Mouse (Mus musculus) heart, embryonic 14.5 days (tissue): ENCODE data around the gene Myoc. TPM values are rescaled to one million over a fixed set of nuclear protein-coding genes. Genes with fewer than 3 reads are reported as not detected.

Experiments used
- ATAC-seq: fragments of 200-750 bp; cut with Nextera tagmentation; 2 replicates; pipeline ENCODE4 v1.8.0; 2017; ENCODE audit warnings: low read depth, moderate TSS enrichment; ENCODE audit not compliant: insufficient number of reproducible peaks, insufficient read depth, low FRiP score
- H3K27ac ChIP-seq, 2 experiments: fragments of 200-500 bp in 1 of 2; fragments of 300-500 bp in 1 of 2; sonication (generic) in 1 of 2; replicated peaks in 1 of 2; 2 replicates each; pipeline ENCODE4 v1.5.1; 2012 to 2014; ENCODE audit warnings: low read depth in 2 of 2, low read length in 2 of 2, control low read depth in 1 of 2, mild to moderate bottlenecking in 1 of 2, mixed read lengths in 1 of 2; ENCODE audit not compliant: control insufficient read depth in 1 of 2, insufficient read depth in 1 of 2
- H3K27me3 ChIP-seq: fragments of 300-500 bp; sonication (generic); 2 replicates; pipeline ENCODE4 v1.6.1; 2014; ENCODE audit warnings: mild to moderate bottlenecking, low read length, control low read depth; ENCODE audit not compliant: control insufficient read depth, insufficient read depth
- H3K36me3 ChIP-seq: fragments of 300-500 bp; sonication (generic); 2 replicates; pipeline ENCODE4 v1.6.1; 2014; ENCODE audit warnings: mild to moderate bottlenecking, control low read depth, low read length, mixed read lengths; ENCODE audit not compliant: control insufficient read depth, insufficient read depth
- H3K4me1 ChIP-seq, 2 experiments: fragments of 200-500 bp in 1 of 2; fragments of 300-500 bp in 1 of 2; sonication (generic) in 1 of 2; 2 replicates each; pipeline ENCODE4 v1.6.1; 2012 to 2014; ENCODE audit warnings: low read length in 2 of 2, control low read depth in 1 of 2, mixed read lengths in 1 of 2; ENCODE audit not compliant: control insufficient read depth in 2 of 2, insufficient read depth in 2 of 2
- H3K4me2 ChIP-seq: fragments of 300-500 bp; sonication (generic); 2 replicates; pipeline ENCODE4 v1.6.1; 2014; ENCODE audit warnings: mild to moderate bottlenecking, low read length
- H3K4me3 ChIP-seq, 2 experiments: fragments of 200-500 bp in 1 of 2; fragments of 300-500 bp in 1 of 2; sonication (generic) in 1 of 2; 2 replicates each; pipeline ENCODE4 v1.5.1; 2012 to 2014; ENCODE audit warnings: low read length in 2 of 2, mild to moderate bottlenecking in 2 of 2, control low read depth in 1 of 2, low read depth in 1 of 2, moderate library complexity in 1 of 2; ENCODE audit not compliant: control insufficient read depth in 1 of 2, insufficient read depth in 1 of 2
- H3K9ac ChIP-seq: fragments of 300-500 bp; sonication (generic); 2 replicates; pipeline ENCODE4 v1.6.1; 2014; ENCODE audit warnings: mild to moderate bottlenecking, low read length
- H3K9me3 ChIP-seq: fragments of 300-500 bp; sonication (generic); 2 replicates; pipeline ENCODE4 v1.6.1; 2016; ENCODE audit warnings: low read length, control low read depth; ENCODE audit not compliant: control insufficient read depth
- WGBS: fragments of 180-500 bp; shearing (Covaris S2); extraction: QIAGEN DNeasy Blood & Tissue Kit; methylation state at CpG from one replicate; pipeline ENCODE4 v1.1.7; 2014; 5-methylcytosine and 5-hydroxymethylcytosine counted together
- polyA plus RNA-seq: library from polyadenylated mRNA; unstranded; fragments of >200 nt; fragmentation: Nextera tagmentation; extraction: Ambion mirVana; gene quantifications from 2 replicates; pipeline ENCODE4 v1.2.1, GENCODE M21; 2014

Gene Myoc
- not detected in 2 replicates for polyA plus RNA-seq

DNA sequence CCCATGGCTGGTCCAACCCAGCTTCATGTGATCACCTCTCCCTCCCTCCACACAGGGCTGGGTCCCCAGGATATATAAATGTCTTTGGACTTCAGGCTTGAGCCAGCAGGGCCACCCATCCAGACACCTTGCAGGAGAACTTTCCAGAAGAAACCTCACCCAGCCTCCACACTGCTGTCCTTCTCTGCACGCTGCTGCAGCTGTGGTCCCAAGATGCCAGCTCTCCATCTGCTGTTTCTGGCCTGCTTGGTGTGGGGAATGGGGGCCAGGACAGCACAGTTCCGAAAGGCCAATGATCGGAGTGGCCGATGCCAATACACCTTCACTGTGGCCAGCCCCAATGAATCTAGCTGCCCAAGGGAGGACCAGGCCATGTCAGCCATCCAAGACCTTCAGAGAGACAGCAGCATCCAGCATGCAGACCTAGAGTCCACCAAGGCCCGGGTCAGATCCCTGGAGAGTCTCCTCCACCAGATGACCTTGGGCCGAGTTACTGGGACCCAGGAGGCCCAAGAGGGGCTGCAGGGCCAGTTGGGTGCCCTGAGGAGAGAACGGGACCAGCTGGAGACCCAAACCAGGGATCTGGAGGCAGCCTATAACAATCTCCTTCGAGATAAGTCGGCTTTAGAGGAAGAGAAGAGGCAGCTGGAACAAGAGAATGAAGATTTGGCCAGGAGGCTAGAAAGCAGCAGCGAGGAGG lies at the start of gene Myoc:
Myoc (plus strand) TSS at position 105 of the 700 bp plus-strand sequence.
- H3K9ac ChIP-seq: no peak within 1 kb of the TSS
- H3K27me3 ChIP-seq: no peaks in the 10 kb centered on the region
- H3K4me3 ChIP-seq: no peak within 1 kb of the TSS
- H3K4me1 ChIP-seq: peaks cover 0 to 2% of the 10 kb centered on the region in 2 experiments; a peak in 1 of 4 replicates
- ATAC-seq: no peak
- 79% methylated on average over 10 of the region's 10 CpGs for WGBS
- H3K4me2 ChIP-seq: no peak within 1 kb of the TSS
- no peaks in the 10 kb centered on the region for H3K36me3 ChIP-seq
- no peak within 1 kb of the TSS for H3K27ac ChIP-seq
- H3K9me3 ChIP-seq: peaks cover 5% of the 10 kb centered on the region

DNA sequence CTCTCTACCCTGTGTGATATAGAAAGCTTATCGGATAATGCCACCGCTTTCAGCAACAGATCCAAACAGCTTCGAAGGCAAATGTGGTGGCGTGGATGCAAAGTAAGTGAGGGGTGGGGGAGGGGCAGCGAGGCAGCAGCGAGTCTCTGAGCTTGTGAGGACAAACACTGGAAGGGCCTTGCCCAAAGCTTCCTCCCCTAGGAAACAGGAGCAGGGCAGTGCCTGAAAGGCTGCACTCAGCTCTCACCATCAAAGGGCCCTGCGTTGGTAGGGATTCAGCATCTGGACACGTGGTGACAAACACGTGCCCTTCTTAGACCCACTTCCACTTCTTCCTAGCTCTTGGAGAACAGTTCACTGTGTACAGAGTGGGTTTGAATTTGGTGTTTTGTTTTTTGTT lies 49.5 kb upstream of the Myoc start:
- Histone ChIP-seq H3K9ac (no peak overlapping the region), H3K27ac (no peak overlapping the region), H3K4me1 (peaks cover 0 to 2% of the 10 kb centered on the region in 2 experiments; a peak in 2 of 4 replicates), H3K4me3 (no peak overlapping the region), H3K36me3 (peaks cover 27% of the 10 kb centered on the region), H3K27me3 (no peaks in the 10 kb centered on the region), H3K9me3 (no peaks in the 10 kb centered on the region), H3K4me2 (peak overlapping the region; percentile 3; the same call in 1 of the 2 replicates)
- ATAC-seq: no peak
- 7% methylated on average over 9 of the region's 9 CpGs for WGBS

DNA sequence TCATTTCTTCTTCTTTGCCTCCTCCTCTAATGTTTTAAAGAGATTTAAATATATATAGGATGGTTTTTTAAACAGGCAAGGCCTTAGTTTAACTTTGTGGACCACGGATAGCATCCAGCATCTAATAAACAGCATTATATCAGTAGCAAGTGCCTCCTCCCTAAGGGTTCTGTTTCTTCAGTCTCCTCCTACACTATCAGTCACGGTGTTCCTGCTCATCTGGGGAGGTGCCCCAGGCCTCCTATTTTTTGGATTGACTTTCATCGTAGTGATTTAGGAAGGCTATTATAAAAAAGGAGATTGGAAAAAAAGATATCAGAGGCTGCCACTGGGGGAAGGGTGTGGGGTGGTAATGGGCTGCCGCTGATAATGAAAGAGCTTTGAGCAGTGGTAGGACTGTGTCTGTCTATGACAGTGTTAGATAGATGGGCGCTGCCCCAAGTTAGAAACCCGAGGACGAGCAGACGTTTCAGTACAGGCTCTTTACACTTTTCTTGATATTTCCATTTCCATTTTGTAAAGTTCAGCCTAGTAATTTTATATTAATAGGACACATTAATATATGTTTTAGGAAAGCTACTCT lies 48.4 kb upstream of the Myoc start:
- peaks cover 23% of the 10 kb centered on the region for H3K36me3 ChIP-seq
- no peak overlapping the region for H3K4me2 ChIP-seq
- H3K9ac ChIP-seq: no peak overlapping the region
- 42% methylated on average over 8 of the region's 8 CpGs for WGBS
- no peaks in the 10 kb centered on the region for H3K9me3 ChIP-seq
- ATAC-seq: no peak
- H3K4me1 ChIP-seq: peaks cover 0 to 2% of the 10 kb centered on the region in 2 experiments; a peak in 2 of 4 replicates
- H3K4me3 ChIP-seq: no peak overlapping the region
- H3K27me3 ChIP-seq: no peaks in the 10 kb centered on the region
- no peak overlapping the region for H3K27ac ChIP-seq

GRCm38 (mm10) chr1:162597379-162598102 lies 41.4 kb upstream of the Myoc start:
- Histone ChIP-seq H3K27ac (no peak overlapping the region), H3K9me3 (no peaks in the 10 kb centered on the region), H3K27me3 (no peaks in the 10 kb centered on the region), H3K4me3 (no peak overlapping the region), H3K4me2 (no peak overlapping the region), H3K36me3 (peaks cover 51% of the 10 kb centered on the region), H3K4me1 (peaks cover 0 to 3% of the 10 kb centered on the region in 2 experiments; a peak in 1 of 4 replicates), H3K9ac (no peak overlapping the region)
- 44% methylated on average over 3 of the region's 3 CpGs for WGBS
- no peak for ATAC-seq

DNA sequence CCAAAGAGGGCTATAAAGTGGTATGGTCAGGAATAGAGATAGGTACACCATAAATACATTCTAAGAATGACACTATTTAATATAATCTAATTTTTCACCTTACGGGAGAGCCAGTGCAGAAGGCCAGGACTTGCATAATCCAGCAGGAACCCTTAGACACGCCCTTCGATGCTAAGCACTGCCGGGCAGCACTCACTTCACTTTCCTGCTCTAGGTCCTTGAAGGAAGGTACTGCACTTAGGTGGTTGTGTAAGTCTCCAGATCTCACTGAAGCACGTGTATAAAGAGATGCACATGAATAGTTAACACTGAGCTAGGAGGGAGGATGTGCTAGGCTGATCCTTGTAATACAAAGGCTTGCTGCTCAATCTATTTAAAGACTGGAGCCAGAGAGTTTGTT lies 39.3 kb upstream of the Myoc start:
- no peak overlapping the region for H3K27ac ChIP-seq

GRCm38 (mm10) chr1:162601288-162601687 lies 37.7 kb upstream of the Myoc start:
- Histone ChIP-seq H3K27me3 (no peaks in the 10 kb centered on the region), H3K27ac (no peak overlapping the region), H3K9me3 (0 out of 2 replicates have a peak, but pooled peaks cover 3% of the 10 kb centered on the region), H3K36me3 (peaks cover 38% of the 10 kb centered on the region), H3K4me3 (no peak overlapping the region), H3K4me1 (peaks cover 0 to 3% of the 10 kb centered on the region in 2 experiments; a peak in 1 of 4 replicates), H3K9ac (no peak overlapping the region), H3K4me2 (no peak overlapping the region)
- no peak for ATAC-seq
- WGBS: 86% methylated on average over 4 of the region's 4 CpGs

More for the DNA sequence above, 39.3 kb upstream of the Myoc start:
- Histone ChIP-seq H3K36me3 (peaks cover 43% of the 10 kb centered on the region), H3K9me3 (0 out of 2 replicates have a peak, but pooled peaks cover 3% of the 10 kb centered on the region), H3K27me3 (no peaks in the 10 kb centered on the region), H3K4me3 (no peak overlapping the region), H3K4me2 (no peak overlapping the region), H3K4me1 (peaks cover 0 to 3% of the 10 kb centered on the region in 2 experiments; a peak in 1 of 4 replicates), H3K9ac (no peak overlapping the region)
- ATAC-seq: no peak
- WGBS: 92% methylated on average over 5 of the region's 5 CpGs

GRCm38 (mm10) chr1:162608127-162608526 lies 30.8 kb upstream of the Myoc start:
- Histone ChIP-seq H3K27ac (no peak overlapping the region), H3K36me3 (no peaks in the 10 kb centered on the region), H3K27me3 (no peaks in the 10 kb centered on the region), H3K9me3 (0 out of 2 replicates have a peak, but pooled peaks cover 1% of the 10 kb centered on the region), H3K9ac (no peak overlapping the region), H3K4me2 (no peak overlapping the region), H3K4me1 (no peaks in the 10 kb centered on the region), H3K4me3 (no peak overlapping the region)
- 19% methylated on average over 1 of the region's 1 CpGs for WGBS
- ATAC-seq: no peak
